Mouse (Mus musculus): Measurements from ENCODE around the gene Sdk2.

Gene Sdk2

DNA sequence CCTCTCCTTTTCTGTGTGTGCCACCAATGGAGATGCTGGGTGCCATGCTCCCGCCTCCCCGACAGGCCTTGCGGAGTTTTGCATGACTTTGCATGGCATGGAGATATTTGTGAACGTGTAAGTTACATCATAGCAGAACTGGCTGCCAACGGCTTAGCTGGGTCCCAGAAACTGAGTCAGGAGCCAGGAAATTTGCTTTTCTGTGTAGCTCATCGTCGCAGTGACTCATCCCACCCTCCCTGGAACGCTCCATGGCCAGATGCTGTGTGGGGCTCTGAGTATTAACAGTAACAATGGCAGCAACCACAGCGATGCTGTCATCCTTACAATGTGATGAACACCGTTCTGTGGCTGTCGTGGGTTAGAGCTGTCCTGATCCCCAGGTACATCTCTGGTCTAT, 139.6 kb downstream of the Sdk2 start:
- DNase-seq = no peak

DNA sequence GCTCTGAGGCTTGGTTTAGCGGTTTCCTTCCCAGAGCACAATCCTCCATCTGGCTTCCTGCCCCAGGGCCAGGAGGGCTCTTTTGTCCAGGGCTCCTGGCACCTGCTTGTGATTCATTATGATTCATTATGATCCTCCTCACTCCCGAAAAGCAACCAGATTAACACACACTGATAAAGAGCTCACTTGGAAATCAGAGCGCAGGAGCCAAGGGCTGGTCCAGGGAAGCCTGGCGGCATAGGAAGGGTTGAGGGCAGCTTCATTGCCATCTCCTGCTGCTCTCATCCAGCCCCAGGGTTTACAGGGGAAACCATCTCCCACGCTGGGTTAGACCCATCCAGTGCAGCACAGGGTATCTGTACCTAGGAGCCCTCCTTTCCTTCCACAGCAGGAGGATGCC, 143.7 kb downstream of the Sdk2 start:
- DNase-seq = peak; percentile 29

DNA sequence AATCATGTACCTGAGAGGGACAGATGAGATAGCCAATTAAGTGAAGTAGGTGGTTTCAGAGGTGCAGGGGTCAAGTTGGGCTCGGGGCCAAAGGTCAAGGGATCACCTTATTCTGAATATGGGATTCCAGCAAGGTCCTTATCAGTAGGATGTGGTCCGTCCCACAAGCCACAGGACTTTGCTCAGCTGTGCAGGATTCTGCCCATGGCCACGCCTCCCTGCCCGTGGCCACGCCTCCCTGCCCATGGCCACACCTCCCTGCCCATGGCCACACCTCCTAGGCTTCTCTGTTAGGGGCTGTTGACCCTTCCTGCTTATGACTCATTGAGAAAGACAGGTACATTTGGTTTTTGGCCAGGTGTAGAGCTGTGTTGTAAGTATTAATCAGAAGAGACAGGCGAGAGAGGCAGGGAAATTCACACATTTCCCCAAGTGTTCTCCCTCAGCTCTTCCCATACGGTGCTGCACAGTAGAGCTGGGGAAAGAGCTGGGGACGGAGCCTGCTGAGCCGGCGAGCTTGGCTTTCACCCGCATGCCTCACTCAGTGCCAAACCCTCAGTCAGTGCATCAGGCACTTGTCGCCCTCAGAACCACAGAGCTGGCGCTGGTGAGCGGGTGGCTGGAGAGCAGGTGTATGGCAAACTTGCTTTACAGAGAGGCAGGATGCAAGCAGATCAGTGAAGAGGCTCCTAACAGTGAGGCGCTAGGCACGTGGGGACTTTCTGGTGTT, 163.6 kb downstream of the Sdk2 start:
- DNase-seq = no peak

DNA sequence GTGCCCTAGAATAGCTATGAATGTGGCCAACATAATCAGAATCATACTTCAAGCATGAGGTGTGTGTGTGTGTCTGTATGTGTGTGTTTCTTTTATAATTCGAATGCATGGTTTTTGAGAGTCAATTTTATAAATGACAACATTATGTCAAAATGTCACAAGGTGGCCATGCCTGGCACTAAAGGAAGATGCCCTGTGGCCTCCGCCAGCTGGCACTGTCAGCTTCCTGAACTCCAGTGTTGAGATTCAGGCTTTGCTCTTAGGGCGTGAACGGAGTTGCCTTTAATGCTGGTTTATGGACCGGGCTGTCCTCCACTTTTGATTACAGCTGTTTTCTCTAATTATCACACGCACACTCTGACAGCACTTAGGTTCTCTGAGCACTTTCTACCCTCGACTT, 164.9 kb downstream of the Sdk2 start:
- no peak for DNase-seq

DNA sequence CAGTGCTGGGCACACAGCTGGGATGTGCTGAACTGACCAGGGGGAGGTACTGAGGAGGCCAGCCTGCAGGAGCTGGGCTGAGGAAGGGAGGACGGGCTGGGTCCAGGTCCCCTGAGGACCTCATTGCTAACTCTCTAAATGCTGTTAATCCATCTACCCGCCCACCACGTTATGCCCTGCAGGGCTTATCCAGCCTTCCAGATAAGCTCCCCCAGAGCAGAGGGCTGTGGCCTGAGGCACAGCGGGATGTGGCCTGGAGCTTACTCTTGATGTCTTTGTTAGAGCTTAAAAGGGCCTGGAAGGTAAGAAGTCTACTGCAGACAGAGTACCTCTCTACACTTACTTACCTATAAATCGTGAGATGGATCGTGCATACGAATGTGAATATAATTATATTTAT, 168.2 kb downstream of the Sdk2 start:
- DNase-seq = no peak

DNA sequence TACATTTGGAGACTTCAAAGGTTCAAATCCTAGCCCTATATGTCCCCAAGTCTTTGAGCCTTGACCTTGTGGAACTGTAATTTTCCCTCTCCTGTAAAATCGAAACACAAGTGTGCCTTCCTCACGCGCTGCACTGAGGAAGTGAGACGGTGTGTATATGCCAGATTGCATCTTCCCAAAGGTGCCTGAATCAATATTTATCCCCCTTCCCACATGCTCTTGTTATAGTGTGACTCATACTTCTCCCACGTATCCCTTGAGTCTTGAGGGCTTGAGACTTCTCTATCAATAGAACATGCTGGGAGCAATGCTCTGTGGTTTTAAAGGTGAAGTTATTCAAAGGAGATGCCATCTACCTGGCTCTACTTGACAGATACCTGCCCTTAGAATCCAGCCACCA, 170.8 kb downstream of the Sdk2 start:
- DNase-seq = no peak

DNA sequence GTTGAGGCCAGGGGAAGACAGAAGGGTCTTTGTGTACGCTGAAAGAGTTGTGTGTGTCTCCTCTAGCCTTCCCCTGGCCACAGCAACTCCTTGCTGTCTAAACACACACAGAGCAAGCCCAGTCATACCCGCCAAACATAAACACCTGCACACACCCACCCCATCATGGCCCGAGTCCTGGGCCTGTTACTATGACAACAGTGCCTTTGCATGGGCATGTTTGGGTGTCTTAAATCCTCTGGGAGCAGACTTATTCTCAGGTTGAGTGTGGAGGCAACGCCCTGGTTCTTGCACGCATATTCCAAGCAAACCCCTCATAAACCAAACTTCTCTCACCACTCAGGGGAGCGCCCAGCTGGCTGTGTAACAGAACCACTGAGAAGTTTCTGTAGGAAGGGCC, 173.9 kb downstream of the Sdk2 start:
- no peak for DNase-seq

DNA sequence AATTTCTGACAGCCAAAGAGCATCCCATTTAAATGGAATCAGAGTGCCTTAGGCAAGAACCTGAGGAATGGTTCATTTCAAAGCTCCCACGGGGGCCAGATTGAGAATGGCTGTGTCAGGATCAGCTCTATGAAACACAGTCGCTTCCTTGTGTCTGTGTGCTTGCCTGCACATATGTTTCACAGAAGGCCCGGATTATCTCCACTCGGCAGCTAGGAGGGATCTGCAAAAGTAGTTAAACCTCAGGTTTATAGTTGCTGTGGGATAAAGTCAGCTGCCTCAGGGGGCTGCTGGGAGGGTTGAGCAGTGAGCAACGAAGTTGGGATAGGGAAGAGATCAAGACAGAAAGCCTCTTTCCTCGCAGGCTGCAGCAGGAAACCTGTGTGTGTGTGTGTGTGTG, 174.8 kb downstream of the Sdk2 start:
- DNase-seq = peak; percentile 33

DNA sequence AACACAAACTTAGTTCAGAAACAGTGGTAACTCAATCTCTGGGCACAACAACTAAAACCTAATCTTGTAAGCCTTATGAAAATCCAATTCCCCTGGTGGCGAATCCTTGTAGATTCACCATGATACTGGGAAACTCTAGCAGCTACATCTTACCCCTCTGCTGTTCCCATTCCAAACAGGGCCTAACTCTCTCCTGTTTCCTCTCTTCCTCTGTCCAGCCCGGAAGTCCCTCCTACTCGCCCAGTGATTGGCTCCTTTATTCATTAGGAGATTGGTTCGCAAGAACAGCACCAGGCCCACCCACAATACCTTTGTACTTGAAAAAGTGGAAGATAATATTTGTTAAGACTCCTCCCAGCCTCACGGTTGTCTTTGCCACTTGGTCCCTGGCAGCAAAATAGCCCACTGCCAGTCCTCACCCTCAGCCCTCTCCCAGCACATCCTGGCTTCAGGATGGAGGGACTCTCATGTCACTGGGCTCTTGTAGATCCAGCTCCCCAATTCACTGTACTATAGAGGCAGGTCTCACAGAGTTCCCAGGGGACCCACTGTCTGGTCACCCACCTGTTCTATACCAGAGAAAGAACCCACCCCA, 178.6 kb downstream of the Sdk2 start:
- DNase-seq = no peak

DNA sequence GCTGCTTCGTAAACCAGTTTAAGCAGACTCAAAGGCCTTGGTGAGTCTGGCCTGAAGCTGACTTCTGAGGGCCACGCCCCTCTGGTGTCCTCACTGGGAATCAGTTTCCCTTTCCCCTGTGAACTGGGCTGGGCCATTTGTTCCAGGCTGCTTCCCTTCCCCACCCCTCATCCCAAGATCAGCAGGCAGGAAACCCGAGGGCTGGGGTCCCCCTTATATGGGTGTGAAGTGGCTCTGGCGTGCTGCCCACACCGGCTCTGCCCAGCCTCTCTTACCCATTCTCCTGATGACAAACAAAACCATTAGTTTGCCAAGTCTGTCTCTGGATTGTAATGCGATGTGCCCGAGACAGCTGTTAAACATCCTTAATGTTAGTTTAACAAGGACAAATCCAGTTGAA, 180.5 kb downstream of the Sdk2 start:
- no peak for DNase-seq

DNA sequence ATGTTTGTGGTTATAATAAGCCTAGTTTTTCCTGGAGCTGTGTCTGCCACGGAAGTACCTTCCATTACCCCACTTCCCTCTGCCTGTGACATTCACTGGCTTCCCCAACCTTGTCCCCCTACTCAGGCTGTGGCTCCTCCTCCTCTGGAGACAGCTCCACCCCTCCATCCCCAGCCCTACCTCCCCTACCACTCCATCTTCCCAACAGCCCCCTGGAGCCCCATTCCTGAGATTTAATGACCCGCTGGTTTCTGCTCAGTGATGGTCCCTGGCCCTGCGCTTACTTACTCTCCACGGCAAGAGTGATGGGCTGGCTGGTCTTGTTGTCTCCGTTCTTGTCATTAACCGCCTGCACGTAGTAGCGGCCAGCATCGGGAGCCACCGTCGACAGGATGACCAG, 181.9 kb downstream of the Sdk2 start:
- peak; percentile 17 for DNase-seq

DNA sequence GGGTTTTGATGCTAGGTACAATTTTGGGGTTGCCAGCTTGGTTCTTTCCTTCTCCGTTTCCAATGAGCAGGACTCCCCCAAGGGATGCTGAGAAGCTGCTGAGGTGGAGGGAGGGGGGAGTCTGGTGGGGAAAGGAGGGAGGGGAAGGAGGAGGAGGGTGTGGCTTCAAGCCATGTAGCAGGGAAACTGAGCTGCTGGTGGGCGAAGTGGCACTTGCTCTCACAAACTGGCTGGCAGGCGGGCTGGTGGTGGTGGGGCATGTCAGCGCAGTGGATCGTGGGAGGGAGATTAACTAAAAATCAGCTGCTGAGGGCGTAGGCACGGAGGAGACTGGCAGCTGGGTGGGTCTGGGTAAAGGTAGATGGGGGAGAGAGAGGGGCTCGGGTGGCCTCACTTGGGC, 183.8 kb downstream of the Sdk2 start:
- DNase-seq = no peak

DNA sequence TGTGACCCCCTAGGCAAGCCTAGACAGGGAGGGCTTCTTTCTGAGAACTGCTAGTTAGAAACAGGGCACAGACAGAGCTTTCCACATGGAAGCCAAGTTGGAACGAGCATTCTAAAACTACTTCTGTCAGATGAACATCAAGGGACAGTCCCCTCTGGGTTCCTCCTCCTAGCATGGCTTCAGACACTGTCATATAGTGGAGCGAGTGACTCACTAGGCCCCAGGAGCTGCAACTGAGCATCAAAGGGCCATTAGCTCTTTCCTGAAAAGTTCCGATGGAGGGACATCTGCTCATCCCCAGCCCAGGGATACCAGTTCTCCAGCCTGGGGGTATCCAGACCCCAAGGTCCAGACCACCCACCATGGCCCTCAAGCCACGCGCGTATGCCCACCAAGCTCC, 185.0 kb downstream of the Sdk2 start:
- DNase-seq = no peak

DNA sequence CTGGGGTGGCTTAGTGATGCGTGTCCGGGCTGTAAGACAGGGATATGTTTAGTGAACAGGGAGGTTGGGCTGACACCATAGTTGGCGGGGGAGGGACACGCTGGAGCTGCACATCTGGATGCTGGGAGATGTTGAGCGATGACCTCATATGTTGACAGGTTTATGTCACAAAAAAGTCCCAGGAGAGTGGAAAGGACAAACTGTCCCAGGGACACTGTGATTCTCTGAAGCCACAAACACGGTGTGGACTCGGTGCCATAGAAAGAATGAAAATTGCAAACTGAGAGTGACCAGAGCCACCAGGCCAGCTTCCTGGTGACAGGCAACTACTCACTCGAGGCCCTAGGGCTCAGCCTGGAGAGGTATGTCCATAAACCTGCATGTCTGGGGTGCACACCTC, 199.8 kb downstream of the Sdk2 start:
- no peak for DNase-seq

DNA sequence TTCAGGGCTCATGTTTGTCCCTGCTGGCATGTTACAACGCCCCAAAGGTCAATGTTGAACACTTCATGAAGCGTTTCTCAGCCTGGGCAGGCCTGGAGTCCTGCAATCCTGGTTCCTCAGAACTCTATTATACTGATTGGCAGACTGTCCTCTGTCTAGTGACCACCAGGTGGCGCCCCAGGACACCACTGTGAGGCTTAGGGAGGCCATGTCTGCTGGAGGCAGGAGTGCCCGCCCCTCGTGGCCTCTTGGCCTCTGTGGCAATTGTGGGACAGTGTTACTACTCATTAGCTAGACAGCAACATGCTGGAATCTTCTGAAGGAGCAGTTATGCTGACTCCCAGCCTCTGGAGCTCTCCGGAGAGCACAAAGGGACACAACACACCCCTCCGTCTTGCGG, 201.2 kb downstream of the Sdk2 start:
- DNase-seq = peak; percentile 93

DNA sequence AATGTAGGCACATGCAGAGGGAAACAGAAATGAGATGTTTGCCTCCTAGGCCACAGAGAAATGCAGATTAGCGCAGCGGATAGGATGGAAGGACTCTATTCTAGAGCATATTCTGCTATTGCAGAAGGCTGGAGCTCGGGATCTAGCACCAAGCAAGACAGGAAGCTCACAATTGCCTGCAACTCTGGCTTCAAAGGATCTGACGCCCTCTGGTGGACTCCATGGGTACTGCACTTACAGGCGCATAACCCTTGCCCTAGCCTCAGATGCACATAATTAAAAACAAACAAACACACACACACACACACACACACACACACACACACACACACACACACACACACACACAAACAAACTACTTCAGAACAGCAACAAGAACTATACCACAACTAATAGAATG, 203.4 kb downstream of the Sdk2 start:
- peak; percentile 30 for DNase-seq

DNA sequence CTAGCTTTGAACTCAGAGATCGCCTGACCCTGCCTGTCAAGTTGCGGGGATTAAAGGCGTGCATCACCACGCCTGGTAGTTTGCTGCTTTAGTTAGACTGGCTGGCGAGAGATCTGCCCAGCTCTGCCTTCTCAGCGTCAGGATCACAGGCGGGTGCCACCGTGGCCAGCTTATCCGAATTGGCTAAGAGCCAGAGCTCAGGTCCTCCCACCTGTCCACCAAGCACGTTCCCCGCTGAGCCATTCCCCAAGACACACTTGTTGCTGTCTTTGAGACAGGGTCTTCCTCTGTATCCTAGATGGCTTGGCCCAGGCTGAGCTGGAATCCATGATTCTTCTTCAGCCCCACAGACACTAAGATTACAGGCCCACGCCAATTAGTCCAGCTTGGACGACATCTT, 211.2 kb downstream of the Sdk2 start:
- DNase-seq = no peak

DNA sequence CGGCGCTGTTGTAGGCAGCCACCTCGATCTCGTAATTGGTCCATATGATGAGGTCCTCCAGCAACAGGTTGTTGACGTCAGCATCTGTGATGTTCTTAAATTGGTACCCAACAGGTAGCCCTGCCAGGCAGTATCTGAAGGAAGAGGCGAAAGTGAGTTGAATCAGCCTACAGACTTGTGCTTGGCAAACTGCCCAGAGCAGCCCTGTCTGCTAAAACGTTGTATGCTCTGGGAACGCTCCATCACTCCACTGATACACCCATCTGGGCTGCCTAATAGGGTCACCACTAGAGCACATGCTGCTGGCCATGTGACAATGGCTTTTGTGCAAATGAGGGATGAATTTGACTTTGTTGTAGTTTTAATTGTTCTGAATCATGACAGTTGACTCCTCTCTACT, 215.1 kb downstream of the Sdk2 start:
- DNase-seq = no peak

DNA sequence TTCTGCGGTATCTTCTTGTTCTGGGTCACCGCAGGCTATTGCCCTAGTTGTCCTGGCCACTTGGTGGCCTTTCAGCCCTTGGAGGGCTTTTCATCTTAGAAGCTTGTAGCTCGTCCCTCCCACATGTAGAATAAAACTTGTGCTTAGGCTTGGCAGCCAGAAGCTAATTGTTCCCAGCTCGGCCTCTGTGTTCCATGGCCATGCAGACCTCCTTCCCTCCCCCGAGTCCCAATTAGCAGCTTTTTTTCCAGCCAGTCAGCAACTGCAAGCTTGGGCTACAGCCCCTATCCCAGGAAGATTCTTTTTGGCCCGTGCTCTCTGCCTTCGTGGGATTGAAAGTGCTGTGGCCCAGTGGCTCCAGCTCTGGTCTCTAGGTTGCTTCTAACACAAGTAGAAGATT, 217.5 kb downstream of the Sdk2 start:
- DNase-seq = no peak

DNA sequence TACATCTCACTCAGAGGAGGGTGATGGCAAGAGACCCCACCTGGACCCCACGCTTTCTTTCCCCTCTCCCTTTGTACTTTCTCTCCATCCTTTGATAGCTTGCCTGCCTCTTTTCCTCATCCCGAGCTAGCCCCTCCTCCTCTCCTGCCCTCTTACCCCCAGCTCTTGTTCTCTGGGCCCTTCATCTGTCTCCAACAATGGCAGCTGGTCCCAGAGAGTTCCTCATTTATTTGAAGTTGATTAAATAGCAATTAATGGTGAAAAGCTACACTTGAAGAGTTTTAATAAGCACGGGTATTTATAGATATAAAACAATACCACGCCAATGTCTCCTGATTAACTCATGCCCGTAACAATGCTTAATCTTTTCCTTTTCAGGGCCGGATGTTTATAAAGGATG, 222.9 kb downstream of the Sdk2 start:
- no peak for DNase-seq

DNA sequence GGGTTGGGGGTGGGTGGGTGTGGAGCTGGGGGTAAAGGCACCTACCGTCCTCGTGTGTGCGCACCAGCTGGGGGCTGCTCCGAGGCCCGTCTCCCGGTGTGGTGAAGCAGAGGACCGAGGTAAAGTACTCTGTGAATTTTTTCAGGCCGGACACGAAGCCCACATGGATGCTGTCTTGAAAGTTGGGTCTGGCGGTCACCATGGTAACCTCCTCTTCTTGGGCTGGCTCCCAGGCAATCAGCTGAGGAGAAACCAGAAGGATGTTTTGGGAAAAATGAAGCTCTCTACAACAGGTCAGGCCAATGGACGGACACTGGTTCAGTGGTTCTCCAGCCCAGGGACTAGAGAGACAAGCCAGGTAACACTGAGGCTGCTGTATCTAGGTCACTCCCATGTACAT, 224.0 kb downstream of the Sdk2 start:
- no peak for DNase-seq

DNA sequence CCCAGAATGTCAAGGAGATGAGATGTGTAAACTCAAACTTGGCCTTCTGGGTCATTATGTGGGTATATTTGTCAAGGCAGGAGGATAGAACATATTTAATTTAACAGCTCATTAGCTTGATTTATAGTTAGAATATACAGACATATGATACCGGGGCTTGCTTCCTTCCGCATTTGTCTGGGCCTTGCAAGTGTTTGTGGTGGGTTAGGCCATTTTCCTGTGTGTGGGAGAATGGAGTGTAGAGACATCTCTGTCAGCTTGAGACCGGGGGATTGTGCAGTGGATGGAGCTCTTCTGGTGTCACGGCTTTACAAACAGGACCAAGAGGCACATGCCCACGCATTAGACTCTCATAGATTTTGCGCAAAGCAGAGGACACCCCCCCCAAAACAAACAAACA, 235.2 kb downstream of the Sdk2 start:
- no peak for DNase-seq

DNA sequence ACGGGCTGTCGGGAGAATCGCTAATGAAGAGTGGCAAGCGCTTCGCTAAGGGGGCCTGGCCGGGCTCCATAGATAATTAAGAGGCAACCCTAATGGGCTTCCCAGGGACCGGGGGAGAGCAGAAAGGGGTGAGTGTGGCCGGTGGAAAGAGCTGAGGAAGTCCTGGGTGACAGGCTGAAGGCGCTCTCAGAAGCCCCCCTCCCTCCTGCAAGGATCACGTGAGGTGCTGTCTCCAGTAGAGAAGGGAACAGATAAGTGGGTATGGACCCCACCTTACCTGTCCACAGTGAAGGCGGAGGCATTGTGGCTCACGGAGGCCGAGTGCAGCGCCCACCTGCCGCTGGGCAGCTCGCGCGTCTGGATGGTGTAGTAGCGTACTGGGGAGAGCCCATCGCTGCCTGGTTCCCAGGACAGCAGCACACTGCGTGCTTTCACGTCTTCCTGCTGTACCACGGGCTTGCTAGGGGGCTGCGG, 238.7 kb downstream of the Sdk2 start:
- no peak for DNase-seq

DNA sequence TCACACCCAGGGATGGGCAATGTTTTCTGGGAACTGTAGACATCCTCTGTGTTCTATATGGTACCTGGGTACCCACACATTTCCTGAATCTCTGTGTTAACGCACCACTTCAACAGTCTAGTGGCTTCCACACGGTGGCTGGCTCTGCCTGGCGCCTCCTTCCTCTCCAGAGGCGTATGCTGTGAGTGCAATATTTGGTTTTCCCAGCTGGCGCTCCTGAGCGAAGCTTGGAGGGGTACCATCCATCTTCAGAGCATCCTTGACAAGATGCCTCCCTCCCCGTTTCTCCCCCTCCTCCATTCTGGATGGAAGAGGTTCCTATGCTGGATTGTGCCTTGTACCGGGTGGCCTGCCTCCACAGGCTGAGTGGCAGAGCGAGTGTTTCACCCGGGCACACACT, 246.8 kb downstream of the Sdk2 start:
- DNase-seq = no peak

DNA sequence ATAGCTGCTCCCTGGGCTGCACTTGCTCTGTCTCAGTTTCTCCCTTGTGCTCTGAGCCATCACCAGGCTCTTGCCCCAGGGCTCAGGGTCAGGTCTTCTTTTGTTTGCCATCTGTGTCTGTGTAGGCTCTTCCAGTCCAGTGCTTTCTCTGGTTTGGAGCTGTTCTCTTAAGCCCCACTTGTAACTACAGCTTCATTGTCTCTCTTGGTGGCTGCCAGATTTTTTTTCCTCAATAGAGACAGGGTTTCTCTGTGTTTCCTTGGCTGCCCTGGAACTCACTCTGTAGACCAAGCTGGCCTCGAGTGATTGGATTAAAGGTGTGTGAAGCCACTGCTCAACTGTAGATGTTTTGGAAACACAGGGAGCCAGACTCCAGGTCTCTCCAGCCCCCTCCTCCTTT, 247.8 kb downstream of the Sdk2 start:
- no peak for DNase-seq
